Mouse (Mus musculus): Measurements from ENCODE around the gene Tbc1d10b. TPM values are rescaled to one million over a fixed set of nuclear protein-coding genes. Genes with fewer than 3 reads are reported as not detected.

The Tbc1d10b gene
- polyA plus RNA-seq, 1 experiment from 2014 or later: 15.0 TPM

- peaks cover 16% of the 10 kb centered on the region for H3K36me3 ChIP-seq (ENCODE audit: insufficient read depth, low read length)
- ATAC-seq (no peak), DNase-seq (ENCODE audit: low spot score) (no peak)
- peak overlapping the region; percentile 72 for H3K4me2 ChIP-seq (replicated peaks; ENCODE audit: low read depth, low read length)
- peaks cover 6% of the 10 kb centered on the region; the same call in 1 of the 2 replicates for H3K4me1 ChIP-seq (ENCODE audit: insufficient read depth, low read depth, low read length)
- no peaks in the 10 kb centered on the region for H3K27me3 ChIP-seq (replicated peaks; ENCODE audit: insufficient read depth, low read length)
- peak overlapping the region; percentile 64 for H3K9ac ChIP-seq (replicated peaks; ENCODE audit: low read depth)
- H3K27ac ChIP-seq (ENCODE audit: low read length): peak overlapping the region; percentile 90
- WGBS: 1% methylated on average over 9 of the region's 9 CpGs
- H3K4me3 ChIP-seq (ENCODE audit: low read depth, low read length): peak overlapping the region; percentile 77
- TF ChIP-seq CTCF (IDR thresholded peaks at IDR 0.05) (no peak), EP300 (IDR thresholded peaks at IDR 0.05) (no peak)
- no peaks in the 10 kb centered on the region for H3K9me3 ChIP-seq (ENCODE audit: low read length)
Observed at GRCm38 (mm10) chr7:127233765-127234164, 25.5 kb upstream of the Tbc1d10b start.

DNA sequence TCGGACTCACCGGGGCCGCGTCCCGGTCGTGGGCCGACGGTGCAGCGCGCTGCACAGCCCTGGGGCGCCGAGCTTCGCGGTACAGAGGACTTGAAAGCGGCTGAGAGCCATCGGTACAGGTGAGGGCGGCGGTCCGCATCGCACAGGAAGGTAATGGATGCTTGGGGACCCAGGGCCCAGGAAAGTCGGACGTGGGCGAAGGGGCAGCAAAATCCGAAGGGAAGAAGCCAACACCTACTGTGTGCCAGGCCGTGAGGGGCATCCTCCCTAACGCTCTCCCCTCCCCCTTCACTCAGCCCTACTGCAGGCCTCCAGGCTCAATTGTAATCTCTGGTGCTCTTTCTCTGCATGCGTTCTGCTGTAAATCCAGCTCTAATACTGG lies 25.1 kb upstream of the Tbc1d10b start:
- Histone ChIP-seq H3K27ac (ENCODE audit: low read length) (peak overlapping the region; percentile 90), H3K9me3 (ENCODE audit: low read length) (no peaks in the 10 kb centered on the region), H3K4me2 (replicated peaks; ENCODE audit: low read depth, low read length) (peak overlapping the region; percentile 72), H3K9ac (replicated peaks; ENCODE audit: low read depth) (peak overlapping the region; percentile 64), H3K4me3 (ENCODE audit: low read depth, low read length) (peak overlapping the region; percentile 77), H3K27me3 (replicated peaks; ENCODE audit: insufficient read depth, low read length) (no peaks in the 10 kb centered on the region), H3K4me1 (ENCODE audit: insufficient read depth, low read depth, low read length) (peaks cover 6% of the 10 kb centered on the region; the same call in 1 of the 2 replicates), H3K36me3 (ENCODE audit: insufficient read depth, low read length) (peaks cover 16% of the 10 kb centered on the region)
- ATAC-seq (peak; percentile 5), DNase-seq (ENCODE audit: low spot score) (no peak)
- WGBS: 3% methylated on average over 22 of the region's 27 CpGs
- TF ChIP-seq EP300 (IDR thresholded peaks at IDR 0.05): no peak
- TF ChIP-seq CTCF (IDR thresholded peaks at IDR 0.05): no peak

DNA sequence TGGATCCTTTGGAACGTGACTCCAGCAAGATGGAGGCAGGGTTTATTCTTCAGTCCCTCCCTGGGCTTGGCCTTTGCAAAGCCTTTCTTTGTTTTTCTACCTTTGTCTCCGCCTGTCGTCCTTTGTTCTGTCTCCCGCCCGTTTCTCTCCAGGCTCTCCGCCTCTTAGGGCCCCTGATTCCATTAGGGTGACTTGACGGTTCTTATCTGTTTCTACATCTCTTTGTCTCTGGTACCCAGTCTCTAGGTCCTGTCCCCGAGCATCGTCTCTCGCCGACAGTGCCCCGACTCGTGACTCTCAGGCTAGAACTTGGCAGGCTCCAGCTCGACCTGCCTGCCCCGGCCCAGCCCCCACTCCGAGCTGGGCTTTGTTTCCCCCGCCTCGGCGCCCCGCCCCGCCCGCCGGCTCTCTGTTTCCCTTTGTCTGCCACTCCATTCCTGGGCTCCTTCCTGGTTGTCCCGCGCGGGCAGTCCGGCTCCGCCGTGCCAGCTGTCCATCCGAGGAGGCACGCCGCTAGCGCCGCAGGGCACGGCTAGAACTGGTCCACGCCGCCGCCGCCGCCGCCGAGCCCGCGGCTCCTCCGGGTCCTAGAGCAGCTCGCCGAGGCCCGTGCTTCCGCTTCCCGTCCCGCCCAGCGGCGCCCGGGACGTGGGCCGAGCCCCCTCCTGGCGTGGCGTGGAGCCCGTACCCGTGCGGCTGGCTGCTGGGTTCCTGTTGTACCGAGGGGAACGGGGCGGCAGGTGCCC lies 24.5 kb upstream of the Tbc1d10b start, which contains the start of the genes Zfp553 and Sept1:
Gene Zfp553, plus strand, starts transcription at position 440 of the 746 bp plus-strand sequence.
Gene Sept1, minus strand, starts transcription at position 509 of the 746 bp plus-strand sequence.
- DNase-seq (ENCODE audit: low spot score) (peak; percentile 94), ATAC-seq (peak; percentile 94)
- peak within 1 kb of the TSS; percentile 90 for H3K27ac ChIP-seq (ENCODE audit: low read length)
- H3K9me3 ChIP-seq (ENCODE audit: low read length): no peaks in the 10 kb centered on the region
- TF ChIP-seq CTCF (IDR thresholded peaks at IDR 0.05) (0 out of 2 replicates have a peak, but pooled peaks have one; percentile 2), EP300 (IDR thresholded peaks at IDR 0.05) (no peak)
- peak within 1 kb of the TSS; percentile 77 for H3K4me3 ChIP-seq (ENCODE audit: low read depth, low read length)
- no peaks in the 10 kb centered on the region for H3K27me3 ChIP-seq (replicated peaks; ENCODE audit: insufficient read depth, low read length)
- 1% methylated on average over 56 of the region's 64 CpGs for WGBS
- H3K9ac ChIP-seq (replicated peaks; ENCODE audit: low read depth): peak within 1 kb of the TSS; percentile 64
- peaks cover 6% of the 10 kb centered on the region; the same call in 1 of the 2 replicates for H3K4me1 ChIP-seq (ENCODE audit: insufficient read depth, low read depth, low read length)
- peak within 1 kb of the TSS; percentile 72 for H3K4me2 ChIP-seq (replicated peaks; ENCODE audit: low read depth, low read length)
- peaks cover 16% of the 10 kb centered on the region for H3K36me3 ChIP-seq (ENCODE audit: insufficient read depth, low read length)

DNA sequence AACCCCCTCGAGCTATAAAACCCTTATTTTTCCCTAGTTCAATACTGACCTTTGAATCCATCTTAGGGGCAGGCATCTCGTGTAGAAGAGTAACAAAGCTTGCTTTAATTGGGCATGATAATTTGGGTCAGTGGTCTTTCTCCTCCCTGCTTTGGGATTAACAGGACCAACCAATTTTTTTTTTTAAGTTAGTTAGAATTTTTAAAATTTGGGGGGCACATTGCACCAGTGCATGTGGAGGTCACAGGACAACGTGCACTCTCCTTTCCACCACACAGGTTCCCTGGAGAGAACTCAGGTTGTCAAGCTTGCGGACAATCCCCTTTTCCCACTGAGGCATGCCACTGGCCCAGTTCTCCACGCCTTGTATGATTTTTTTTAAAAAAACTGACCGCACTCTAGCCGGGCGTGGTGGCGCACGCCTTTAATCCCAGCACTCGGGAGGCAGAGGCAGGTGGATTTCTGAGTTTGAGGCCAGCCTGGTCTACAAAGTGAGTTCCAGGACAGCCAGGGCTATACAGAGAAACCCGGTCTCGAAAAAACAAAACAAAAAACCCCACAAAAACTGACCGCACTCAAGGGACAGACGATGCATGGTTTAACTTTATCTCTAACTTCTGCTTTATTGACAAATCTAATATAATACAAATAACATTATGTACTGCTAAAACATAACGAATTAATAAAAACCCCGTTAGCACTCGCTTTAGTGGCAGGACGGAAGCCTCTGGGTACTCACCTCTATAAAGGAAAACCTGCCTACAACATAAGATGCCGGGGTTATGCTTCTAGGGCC lies 23.8 kb upstream of the Tbc1d10b start:
- no peak for TF ChIP-seq EP300 (IDR thresholded peaks at IDR 0.05)
- TF ChIP-seq CTCF (IDR thresholded peaks at IDR 0.05): no peak
- DNase-seq (ENCODE audit: low spot score) (peak; percentile 42), ATAC-seq (no peak)
- peaks cover 16% of the 10 kb centered on the region for H3K36me3 ChIP-seq (ENCODE audit: insufficient read depth, low read length)
- H3K4me2 ChIP-seq (replicated peaks; ENCODE audit: low read depth, low read length): peak overlapping the region; percentile 72
- no peaks in the 10 kb centered on the region for H3K27me3 ChIP-seq (replicated peaks; ENCODE audit: insufficient read depth, low read length)
- H3K9ac ChIP-seq (replicated peaks; ENCODE audit: low read depth): peak overlapping the region; percentile 64
- peak overlapping the region; percentile 90 for H3K27ac ChIP-seq (ENCODE audit: low read length)
- WGBS: 2% methylated on average over 20 of the region's 20 CpGs
- H3K9me3 ChIP-seq (ENCODE audit: low read length): no peaks in the 10 kb centered on the region
- peak overlapping the region; percentile 77 for H3K4me3 ChIP-seq (ENCODE audit: low read depth, low read length)
- H3K4me1 ChIP-seq (ENCODE audit: insufficient read depth, low read depth, low read length): peaks cover 6% of the 10 kb centered on the region; the same call in 1 of the 2 replicates

- 42% methylated on average over 3 of the region's 3 CpGs for WGBS
- ATAC-seq (no peak), DNase-seq (ENCODE audit: low spot score) (peak; percentile 49)
- Histone ChIP-seq H3K4me2 (replicated peaks; ENCODE audit: low read depth, low read length) (peak overlapping the region; percentile 72), H3K36me3 (ENCODE audit: insufficient read depth, low read length) (peaks cover 10% of the 10 kb centered on the region), H3K27ac (ENCODE audit: low read length) (peak overlapping the region; percentile 90; the same call in 1 of the 2 replicates), H3K9me3 (ENCODE audit: low read length) (no peaks in the 10 kb centered on the region), H3K9ac (replicated peaks; ENCODE audit: low read depth) (no peak overlapping the region), H3K4me1 (ENCODE audit: insufficient read depth, low read depth, low read length) (peaks cover 6% of the 10 kb centered on the region; the same call in 1 of the 2 replicates), H3K27me3 (replicated peaks; ENCODE audit: insufficient read depth, low read length) (no peaks in the 10 kb centered on the region), H3K4me3 (ENCODE audit: low read depth, low read length) (peak overlapping the region; percentile 77; the same call in 1 of the 2 replicates)
- no peak for TF ChIP-seq CTCF (IDR thresholded peaks at IDR 0.05)
- TF ChIP-seq EP300 (IDR thresholded peaks at IDR 0.05): no peak
Observed at GRCm38 (mm10) chr7:127231376-127231775, 23.1 kb upstream of the Tbc1d10b start.

All from lung, postnatal 0 days (tissue).